Mouse (Mus musculus) retina, adult 2 months (tissue): ENCODE results near the gene Adam6a.
"Not testable (repeated sequence)": the region's sequence is repeated elsewhere in the genome, so short reads cannot be mapped to it uniquely, and the experiment has no call there.

Experiments used
- DNase-seq: peaks from one replicate; pipeline ENCODE4 v3.0.0-alpha.2; 2012; ENCODE audit warnings: low read depth, low spot score

Adam6a gene

DNA sequence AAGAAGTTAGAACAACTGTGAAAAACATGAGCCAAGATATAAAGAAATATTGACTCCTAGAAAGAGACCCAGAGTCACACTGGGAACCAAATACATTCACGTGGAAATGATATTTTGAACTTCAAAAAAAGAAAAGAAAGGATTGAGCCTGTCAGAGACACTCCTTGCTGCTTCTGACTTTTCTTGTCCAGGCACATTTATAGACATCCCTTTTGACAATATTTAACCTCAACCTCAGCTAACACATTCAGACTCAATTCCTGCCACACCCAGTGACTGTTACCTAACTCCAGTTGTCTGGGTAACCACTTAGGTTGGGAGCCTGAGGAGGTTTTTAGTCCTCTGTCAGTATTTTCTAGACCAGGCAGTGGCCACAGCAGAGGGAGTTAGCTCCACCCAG is at the start of gene Adam6a:
Gene Adam6a, plus strand, starts transcription at position 301 of the 400 bp plus-strand sequence.
- not testable (repeated sequence) for DNase-seq

DNA sequence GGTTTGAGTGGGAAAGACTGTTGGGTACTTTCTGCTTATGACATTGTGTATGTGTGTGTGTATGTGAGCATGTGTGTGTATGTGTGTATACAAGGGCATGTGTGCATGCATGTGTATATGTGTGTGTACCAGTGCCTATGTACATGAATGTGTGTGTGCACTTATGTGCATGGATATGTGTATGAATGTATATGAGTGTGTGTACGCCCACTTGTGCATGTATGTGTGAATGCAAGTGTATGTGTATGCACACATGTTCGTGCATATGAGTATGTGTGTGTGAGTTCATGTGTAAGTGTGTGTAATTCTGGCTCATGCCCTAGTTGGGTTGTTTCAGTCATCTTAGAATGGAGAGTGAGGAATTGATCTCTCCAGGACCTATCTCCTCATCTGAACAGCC is 17.8 kb upstream of the Adam6a start:
- no peak for DNase-seq

DNA sequence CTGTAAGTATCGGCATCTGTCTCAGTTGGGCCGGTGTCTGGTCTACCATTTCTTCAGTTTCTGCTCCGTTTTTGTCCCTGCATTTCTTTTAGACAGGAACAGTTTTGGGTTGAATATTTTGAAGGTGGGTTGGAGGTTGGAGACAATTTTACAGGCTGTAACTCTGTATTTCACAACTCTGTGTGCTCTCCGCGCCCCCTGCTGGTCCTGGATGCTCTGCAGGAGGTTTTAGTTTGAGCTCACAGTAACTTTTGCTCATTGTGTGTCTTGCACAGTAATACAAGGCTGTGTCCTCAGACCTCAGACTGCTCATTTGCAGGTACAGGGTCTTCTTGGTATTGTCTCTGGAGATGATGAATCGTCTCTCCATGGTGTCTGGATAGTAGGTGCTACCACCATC is 34.5 kb downstream of the Adam6a start:
- no peak for DNase-seq

DNA sequence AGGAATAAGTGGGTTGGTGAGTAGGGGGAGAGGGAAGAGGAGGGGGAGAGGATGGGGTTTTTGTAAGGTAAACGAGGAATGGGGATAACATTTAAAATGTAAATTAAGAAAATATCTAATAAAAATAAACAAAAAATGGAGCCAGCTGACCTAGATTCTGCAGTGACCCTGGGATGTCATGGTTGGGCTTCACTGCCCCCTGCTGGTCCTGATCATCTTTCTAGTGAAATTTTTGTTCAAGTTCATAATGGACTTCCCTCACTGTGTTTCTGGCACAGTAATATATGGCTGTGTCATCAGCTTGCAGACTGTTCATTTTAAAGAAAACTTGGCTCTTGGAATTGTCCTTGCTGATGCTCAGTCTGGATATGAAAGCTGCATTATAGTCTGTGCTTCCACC is 44.3 kb downstream of the Adam6a start:
- DNase-seq: no peak
